Mouse (Mus musculus): ENCODE results near the gene Spag8. TPM values are rescaled to one million over a fixed set of nuclear protein-coding genes. Genes with fewer than 3 reads are reported as not detected.

The Spag8 gene
- polyA plus RNA-seq, 3 experiments from 2014 or later: 0.54 TPM; not detected in 2

Other genes with a start within 250 kb of the Spag8 start
- not detected for gene Fam166b, start 224.5 kb downstream of the Spag8 start, polyA plus RNA-seq (2017; shearing (Covaris generic))
- 1 to 10 TPM in 1 of 3 experiments, under 1 TPM in 2; 0.29 to 1.1 (median 0.66) TPM for gene Tesk1, start 211.7 kb downstream of the Spag8 start, polyA plus RNA-seq (2017; shearing (Covaris generic))
- gene Cd72, start 199.0 kb downstream of the Spag8 start, polyA plus RNA-seq (2017; shearing (Covaris generic)): 100 to 1,000 TPM in 1 of 3 experiments, 10 to 100 TPM in 2; 18.7 to 104 (median 96.4) TPM
- gene Sit1, start 169.9 kb downstream of the Spag8 start, polyA plus RNA-seq (2017; shearing (Covaris generic)): 100 to 1,000 TPM; 142 to 164 (median 156) TPM
- 10 to 100 TPM; 36.5 to 72.9 (median 72.1) TPM for gene Ccdc107, start 160.7 kb downstream of the Spag8 start, polyA plus RNA-seq (2017; shearing (Covaris generic))
- gene Arhgef39, start 153.9 kb downstream of the Spag8 start, polyA plus RNA-seq (2017; shearing (Covaris generic)): 10 to 100 TPM in 1 of 3 experiments, 1 to 10 TPM in 2; 5.1 to 10.3 (median 6.2) TPM
- under 1 TPM; 0.48 to 0.84 (median 0.79) TPM for gene Car9, start 146.6 kb downstream of the Spag8 start, polyA plus RNA-seq (2017; shearing (Covaris generic))
- gene Tpm2, start 129.8 kb downstream of the Spag8 start, polyA plus RNA-seq (2017; shearing (Covaris generic)): not detected
- 100 to 1,000 TPM in 1 of 3 experiments, 10 to 100 TPM in 2; 90.0 to 104 (median 99.8) TPM for gene Creb3, start 91.3 kb downstream of the Spag8 start, polyA plus RNA-seq (2017; shearing (Covaris generic))
- gene Tln1, start 90.9 kb downstream of the Spag8 start, polyA plus RNA-seq (2017; shearing (Covaris generic)): 100 to 1,000 TPM in 1 of 3 experiments, 10 to 100 TPM in 2; 77.8 to 132 (median 93.7) TPM
- 10 to 100 TPM; 12.4 to 13.5 (median 12.6) TPM for gene Rgp1, start 74.9 kb downstream of the Spag8 start, polyA plus RNA-seq (2017; shearing (Covaris generic))
- 10 to 100 TPM; 12.8 to 14.6 (median 14.2) TPM for gene Gba2, start 74.7 kb downstream of the Spag8 start, polyA plus RNA-seq (2017; shearing (Covaris generic))
- gene Msmp, start 69.1 kb downstream of the Spag8 start, polyA plus RNA-seq (2017; shearing (Covaris generic)): not detected
- not detected for gene Npr2, start 21.7 kb downstream of the Spag8 start, polyA plus RNA-seq (2017; shearing (Covaris generic))
- gene Hint2, start 2.9 kb upstream of the Spag8 start, polyA plus RNA-seq (2017; shearing (Covaris generic)): 10 to 100 TPM; 30.3 to 47.5 (median 34.2) TPM
- 1 to 10 TPM in 1 of 3 experiments, under 1 TPM in 2; 0.87 to 1.0 (median 0.87) TPM for gene Tmem8b, start 15.4 kb upstream of the Spag8 start, polyA plus RNA-seq (2017; shearing (Covaris generic))
- gene Fam221b, start 15.6 kb upstream of the Spag8 start, polyA plus RNA-seq (2017; shearing (Covaris generic)): 1 to 10 TPM; 2.8 to 3.7 (median 3.4) TPM
- not detected for gene Olfr70, start 47.2 kb upstream of the Spag8 start, polyA plus RNA-seq (2017; shearing (Covaris generic))
- not detected for gene Olfr71, start 56.7 kb upstream of the Spag8 start, polyA plus RNA-seq (2017; shearing (Covaris generic))
- gene Hrct1, start 73.6 kb upstream of the Spag8 start, polyA plus RNA-seq (2017; shearing (Covaris generic)): not detected
- under 1 TPM in 1 of 3 experiments, not detected in 2; 0.23 TPM for gene Spaar, start 76.4 kb upstream of the Spag8 start, polyA plus RNA-seq (2017; shearing (Covaris generic))
- not detected for gene Olfr159, start 117.4 kb upstream of the Spag8 start, polyA plus RNA-seq (2017; shearing (Covaris generic))
- not detected for gene Olfr156, start 170.3 kb upstream of the Spag8 start, polyA plus RNA-seq (2017; shearing (Covaris generic))
- gene Olfr157, start 186.6 kb upstream of the Spag8 start, polyA plus RNA-seq (2017; shearing (Covaris generic)): under 1 TPM; 0.28 to 0.86 (median 0.56) TPM
- gene Olfr155, start 198.0 kb upstream of the Spag8 start, polyA plus RNA-seq (2017; shearing (Covaris generic)): not detected
- 1 to 10 TPM; 3.6 to 6.3 (median 5.3) TPM for gene Reck, start 221.9 kb upstream of the Spag8 start, polyA plus RNA-seq (2017; shearing (Covaris generic))